Mouse (Mus musculus) CH12.LX (cell line): ENCODE data around the gene Ptgs1.

ENCODE experiments used
- CTCF ChIP-seq, 2 experiments: IDR thresholded peaks in 1 of 2; conservative IDR thresholded peaks in 1 of 2; 2 replicates each; pipeline ENCODE4 v1.5.1; 2011 to 2012; ENCODE audit warnings: low read depth in 2 of 2, low read length in 2 of 2, improper control_type of control experiment in 1 of 2, inconsistent platforms in 1 of 2, mild to moderate bottlenecking in 1 of 2, moderate library complexity in 1 of 2
- ELF1 ChIP-seq: IDR thresholded peaks from 2 replicates; pipeline ENCODE4 v1.6.1; 2014; ENCODE audit warnings: low read depth, mild to moderate bottlenecking, inconsistent platforms, low read length, improper control_type of control experiment
- EP300 ChIP-seq: IDR thresholded peaks from 2 replicates; pipeline ENCODE4 v1.6.1; 2011; ENCODE audit warnings: low read length, improper control_type of control experiment
- MAX ChIP-seq: IDR thresholded peaks from 2 replicates; pipeline ENCODE4 v1.6.1; 2011; ENCODE audit warnings: low read length, improper control_type of control experiment
- MYC ChIP-seq: IDR thresholded peaks from 2 replicates; pipeline ENCODE4 v1.6.1; 2011; ENCODE audit warnings: low read depth, mild to moderate bottlenecking, improper control_type of control experiment, low read length
- PAX5 ChIP-seq: IDR thresholded peaks from 2 replicates; pipeline ENCODE4 v1.6.1; 2012; ENCODE audit warnings: low read length, inconsistent platforms, mixed read lengths
- POLR2A ChIP-seq: IDR thresholded peaks from 2 replicates; pipeline ENCODE4 v1.6.1; 2011; ENCODE audit warnings: low read depth, mild to moderate bottlenecking, improper control_type of control experiment, low read length
- SIN3A ChIP-seq: IDR thresholded peaks from 2 replicates; pipeline ENCODE4 v1.6.1; 2012; ENCODE audit warnings: low read length, improper control_type of control experiment, inconsistent platforms
- TBP ChIP-seq: conservative IDR thresholded peaks from 2 replicates; pipeline ENCODE4 v1.6.1; 2011; ENCODE audit warnings: low read depth, low read length, improper control_type of control experiment
- TCF12 ChIP-seq: IDR thresholded peaks from 2 replicates; pipeline ENCODE4 v1.6.1; 2014; ENCODE audit warnings: low read depth, mild to moderate bottlenecking, inconsistent platforms, low read length, improper control_type of control experiment
- USF1 ChIP-seq: IDR thresholded peaks from 2 replicates; pipeline ENCODE4 v1.6.1; 2014; ENCODE audit warnings: low read depth, mild to moderate bottlenecking, inconsistent platforms, low read length, improper control_type of control experiment

- TF ChIP-seq CTCF (conservative IDR thresholded peaks at IDR 0.05 in 1 of 2, IDR thresholded peaks at IDR 0.05 in 1 of 2; ENCODE audit: low read depth in 2 of 2, low read length in 2 of 2) (no peak), EP300 (no peak), POLR2A (no peak), TBP (no peak), PAX5 (no peak), MAX (no peak), TCF12 (no peak), SIN3A (no peak), USF1 (no peak), ELF1 (no peak), MYC (no peak)
These were observed 7.9 kb upstream of the Ptgs1 start for GRCm38 (mm10) chr2:36222168-36222848.
